Mouse (Mus musculus) midbrain, embryonic 16.5 days (tissue): ENCODE results near the gene Fbxo31. TPM values are rescaled to one million over a fixed set of nuclear protein-coding genes. Genes with fewer than 3 reads are reported as not detected.

ENCODE experiments used
- ATAC-seq: fragments of 200-750 bp; cut with Nextera tagmentation; 2 replicates; pipeline ENCODE4 v1.8.0; 2017; ENCODE audit warnings: moderate TSS enrichment
- H3K27ac ChIP-seq: fragments of 300-500 bp; sonication (generic); 2 replicates; pipeline ENCODE4 v1.5.1; 2014; ENCODE audit warnings: mild to moderate bottlenecking, low read length, mixed read lengths
- H3K27me3 ChIP-seq: fragments of 300-500 bp; sonication (generic); 2 replicates; pipeline ENCODE4 v1.6.1; 2014; ENCODE audit warnings: low read depth, low read length, mixed read lengths; ENCODE audit not compliant: control insufficient read depth, insufficient read depth
- H3K36me3 ChIP-seq: fragments of 300-500 bp; sonication (generic); 2 replicates; pipeline ENCODE4 v1.6.1; 2014; ENCODE audit warnings: mild to moderate bottlenecking, low read length, moderate library complexity, mixed read lengths; ENCODE audit not compliant: control insufficient read depth, insufficient read depth
- H3K4me1 ChIP-seq: fragments of 300-500 bp; sonication (generic); 2 replicates; pipeline ENCODE4 v1.6.1; 2014; ENCODE audit warnings: mild to moderate bottlenecking, low read length, mixed read lengths; ENCODE audit not compliant: control insufficient read depth, insufficient read depth
- H3K4me2 ChIP-seq: fragments of 300-500 bp; sonication (generic); 2 replicates; pipeline ENCODE4 v1.6.1; 2014; ENCODE audit warnings: mild to moderate bottlenecking, low read length, mixed read lengths
- H3K4me3 ChIP-seq: fragments of 300-500 bp; sonication (generic); 2 replicates; pipeline ENCODE4 v1.5.1; 2014; ENCODE audit warnings: low read depth, mild to moderate bottlenecking, low read length, moderate library complexity, mixed read lengths
- H3K9ac ChIP-seq: fragments of 300-500 bp; sonication (generic); 2 replicates; pipeline ENCODE4 v1.6.1; 2014; ENCODE audit warnings: low read depth, low read length, mixed read lengths
- H3K9me3 ChIP-seq: fragments of 300-500 bp; sonication (generic); replicated peaks from 2 replicates; pipeline ENCODE4 v1.6.1; 2014; ENCODE audit warnings: mild to moderate bottlenecking, low read length, mixed read lengths; ENCODE audit not compliant: control insufficient read depth, poor library complexity, severe bottlenecking
- WGBS: fragments of 180-500 bp; shearing (Covaris S2); extraction: QIAGEN DNeasy Blood & Tissue Kit; methylation state at CpG from one replicate; pipeline ENCODE4 v1.1.7; 2014; 5-methylcytosine and 5-hydroxymethylcytosine counted together
- polyA plus RNA-seq: library from polyadenylated mRNA; unstranded; fragments of >200 nt; fragmentation: Nextera tagmentation; extraction: Ambion mirVana; gene quantifications from 2 replicates; pipeline ENCODE4 v1.2.1, GENCODE M21; 2015

Fbxo31 gene
- polyA plus RNA-seq, 1 experiment from 2014 or later: 37.6 TPM

GRCm38 (mm10) chr8:121527751-121528150 lies 50.9 kb downstream of the Fbxo31 start:
- ATAC-seq: no peak
- Histone ChIP-seq H3K4me2 (no peak overlapping the region), H3K9me3 (no peaks in the 10 kb centered on the region), H3K4me3 (no peak overlapping the region), H3K36me3 (no peaks in the 10 kb centered on the region), H3K27ac (no peak overlapping the region), H3K9ac (no peak overlapping the region), H3K27me3 (0 out of 2 replicates have a peak, but pooled peaks cover 3% of the 10 kb centered on the region), H3K4me1 (no peaks in the 10 kb centered on the region)
- 87% methylated on average over 9 of the region's 9 CpGs for WGBS

- Histone ChIP-seq H3K27me3 (0 out of 2 replicates have a peak, but pooled peaks cover 3% of the 10 kb centered on the region), H3K4me2 (no peak overlapping the region), H3K4me1 (no peaks in the 10 kb centered on the region), H3K9ac (no peak overlapping the region), H3K4me3 (no peak overlapping the region), H3K36me3 (no peaks in the 10 kb centered on the region), H3K27ac (no peak overlapping the region), H3K9me3 (no peaks in the 10 kb centered on the region)
- WGBS: 73% methylated on average over 6 of the region's 6 CpGs
- no peak for ATAC-seq
Measured at GRCm38 (mm10) chr8:121526811-121527550, 51.6 kb downstream of the Fbxo31 start.

- Histone ChIP-seq H3K27me3 (0 out of 2 replicates have a peak, but pooled peaks cover 3% of the 10 kb centered on the region), H3K9me3 (no peaks in the 10 kb centered on the region), H3K27ac (no peak overlapping the region), H3K36me3 (no peaks in the 10 kb centered on the region), H3K4me3 (no peak overlapping the region), H3K4me1 (no peaks in the 10 kb centered on the region), H3K9ac (no peak overlapping the region), H3K4me2 (no peak overlapping the region)
- ATAC-seq: no peak
- 82% methylated on average over 18 of the region's 18 CpGs for WGBS
Measured at GRCm38 (mm10) chr8:121525111-121525818, 53.3 kb downstream of the Fbxo31 start.

- WGBS: 8% methylated on average over 12 of the region's 12 CpGs
- H3K4me1 ChIP-seq: no peaks in the 10 kb centered on the region
Measured at GRCm38 (mm10) chr8:121513429-121513828, 65.2 kb downstream of the Fbxo31 start.

GRCm38 (mm10) chr8:121511751-121512150 lies 66.9 kb downstream of the Fbxo31 start:
- Histone ChIP-seq H3K4me3 (no peak overlapping the region), H3K9me3 (no peaks in the 10 kb centered on the region), H3K36me3 (no peaks in the 10 kb centered on the region), H3K9ac (no peak overlapping the region), H3K4me1 (peaks cover under 1% of the 10 kb centered on the region; the same call in 1 of the 2 replicates), H3K27me3 (peaks cover 16% of the 10 kb centered on the region), H3K4me2 (no peak overlapping the region), H3K27ac (no peak overlapping the region)
- ATAC-seq: no peak
- WGBS: 39% methylated on average over 9 of the region's 9 CpGs

More at GRCm38 (mm10) chr8:121513429-121513828, 65.2 kb downstream of the Fbxo31 start:
- no peaks in the 10 kb centered on the region for H3K36me3 ChIP-seq
- H3K9ac ChIP-seq: no peak overlapping the region
- peaks cover 16% of the 10 kb centered on the region for H3K27me3 ChIP-seq
- no peak overlapping the region for H3K4me3 ChIP-seq
- H3K27ac ChIP-seq: no peak overlapping the region
- ATAC-seq: peak; percentile 82
- no peaks in the 10 kb centered on the region for H3K9me3 ChIP-seq
- no peak overlapping the region for H3K4me2 ChIP-seq

Other genes starting within 250 kb of the Fbxo31 start
- gene 1700018B08Rik, start 34.5 kb downstream of the Fbxo31 start, polyA plus RNA-seq: not detected in 2 replicates
- gene Map1lc3b, start 11.6 kb upstream of the Fbxo31 start, polyA plus RNA-seq: 362 and 370 TPM in 2 replicates
- gene Zcchc14, start 74.1 kb upstream of the Fbxo31 start, polyA plus RNA-seq: 23.9 and 28.2 TPM in 2 replicates
- gene Jph3, start 150.8 kb upstream of the Fbxo31 start, polyA plus RNA-seq: 105 and 106 TPM in 2 replicates